Comparison of ENCODE assay signal across 8 mouse cellular contexts in genomic region chr15:82065511-82065910, GRCm38 (mm10). TPM values are rescaled to one million over a fixed set of nuclear protein-coding genes. Genes with fewer than 3 reads are reported as not detected.
DNase-seq lines count a peak whose midpoint lies in the region; TF ChIP-seq lines count a peak whose summit lies in the region.
"Had no signal": no experiment of that assay in that cellular context is flagged by ENCODE, and none has a peak within 500 bp of the region (broad histone marks: within the 10 kb centered on the region; RNA-seq: fewer than 3 reads in every experiment).

No protein-coding gene starts in this region.

- H3K4me3 ChIP-seq in lung, adult 2 months (replicated peaks; ENCODE audit: extremely low read depth, low read depth, low read length) = no peak overlapping the region

- TF ChIP-seq POLR2A in lung, adult 2 months (IDR thresholded peaks at IDR 0.05; ENCODE audit: borderline replicate concordance, extremely low read depth, low read depth, low read length) = no peak

- DNase-seq in CD8-positive naive resting alpha-beta T cell, adult 2 months (ENCODE audit: low read depth in 2 of 2, low spot score in 2 of 2) = peak; percentile 49 to 62
- peak; percentile 92 for DNase-seq in ZHBTc4 (ENCODE audit: low read depth, low spot score)
- DNase-seq in cerebellum, postnatal 36 days = peak; percentile 64 to 83
- peak; percentile 81 for DNase-seq in heart, adult 8-10 months (ENCODE audit: low spot score)
- DNase-seq in kidney, postnatal 25 days = peak; percentile 75 to 88
- peak; percentile 36 for DNase-seq in lung, adult 2 months
- peak; percentile 59 for DNase-seq in right cerebral cortex, postnatal 25 days

- TF ChIP-seq CTCF in lung, adult 2 months (IDR thresholded peaks at IDR 0.05; ENCODE audit: insufficient read depth, low read length) = peak; percentile 66

- H3K4me1 ChIP-seq in lung, adult 2 months (ENCODE audit: control insufficient read depth, insufficient read depth, low read length) = no peaks in the 10 kb centered on the region

- 8% methylated on average over 7 of the region's 7 CpGs for WGBS in lung, adult 2 months

RNA-seq across cellular contexts. Expression of gene Mei1, which starts 4.3 kb away (rescaled TPM):
- not detected for total RNA-seq in heart, adult 8-10 months (2022)
- not detected in 2 replicates for polyA plus RNA-seq in lung, adult 2 months (2012; rRNA removed)

RNA-seq across cellular contexts. Expression of gene 4930407I10Rik, which starts 6.6 kb away (rescaled TPM):
- total RNA-seq in heart, adult 8-10 months (2022) = not detected
- polyA plus RNA-seq in lung, adult 2 months (2012; rRNA removed) = not detected in 2 replicates
- total RNA-seq: left cerebral cortex, adult 8-10 months had no signal

RNA-seq across cellular contexts. Expression of gene Snu13, which starts 18.1 kb away (rescaled TPM):
- total RNA-seq in heart, adult 8-10 months (2022) = 10 to 100 TPM; 43.0 to 55.5 (median 51.3) TPM
- polyA plus RNA-seq in lung, adult 2 months (2012; rRNA removed) = 54.7 and 56.6 TPM in 2 replicates

RNA-seq across cellular contexts. Expression of gene Desi1, which starts 31.8 kb away (rescaled TPM):
- 10 to 100 TPM; 19.5 to 33.9 (median 28.2) TPM for total RNA-seq in heart, adult 8-10 months (2022)
- 24.0 and 31.1 TPM in 2 replicates for polyA plus RNA-seq in lung, adult 2 months (2012; rRNA removed)

Comparison
In these comparisons a context has a peak if more than half of its experiments do, and no peak if none do; other contexts are left out.
1. DNase-seq: peak in every context shown above with its lines; median percentile 92 in ZHBTc4; 82 in kidney, postnatal 25 days; 81 in heart, adult 8-10 months; 74 in cerebellum, postnatal 36 days; 59 in right cerebral cortex, postnatal 25 days; 56 in CD8-positive naive resting alpha-beta T cell, adult 2 months; 36 in lung, adult 2 months.